Mouse (Mus musculus) kidney, adult 2 months (tissue): ENCODE results near the gene Pnpo.

ENCODE experiments used
- CTCF ChIP-seq: fragments of 200-500 bp; conservative IDR thresholded peaks from 2 replicates; pipeline ENCODE4 v1.5.1; 2011; ENCODE audit warnings: low read depth, mild to moderate bottlenecking, control low read depth, low read length, moderate library complexity, mixed read lengths; ENCODE audit not compliant: insufficient read depth, insufficient read length
- POLR2A ChIP-seq: fragments of 200-500 bp; IDR thresholded peaks from one replicate; pipeline ENCODE4 v1.6.1; 2011; ENCODE audit warnings: low read depth, low read length, control low read depth

GRCm38 (mm10) chr11:96963580-96963979 lies 19.8 kb upstream of the Pnpo start:
- no peak for TF ChIP-seq POLR2A
- TF ChIP-seq CTCF: peak; percentile 92
